Mouse (Mus musculus): ENCODE measurements around the gene Pde4c. TPM values are rescaled to one million over a fixed set of nuclear protein-coding genes. Genes with fewer than 3 reads are reported as not detected.

Pde4c gene
- polyA plus RNA-seq, 1 experiment from 2014 or later = 8.8 TPM

GRCm38 (mm10) chr8:70745691-70746220 lies 22.2 kb downstream of the Pde4c start:
- H3K36me3 ChIP-seq (ENCODE audit: insufficient read depth, low read length) = no peaks in the 10 kb centered on the region
- H3K27ac ChIP-seq (ENCODE audit: low read length) = no peak overlapping the region
- ATAC-seq (ENCODE audit: low FRiP score, low TSS enrichment) = no peak
- H3K4me2 ChIP-seq (replicated peaks; ENCODE audit: low read depth, low read length) = no peak overlapping the region
- no peak overlapping the region for H3K4me3 ChIP-seq (ENCODE audit: low read length)
- H3K27me3 ChIP-seq (ENCODE audit: insufficient read depth, low read length) = peaks cover 64% of the 10 kb centered on the region
- no peak overlapping the region for H3K9ac ChIP-seq (replicated peaks; ENCODE audit: low read length)
- 53% methylated on average over 19 of the region's 19 CpGs for WGBS
- H3K4me1 ChIP-seq (ENCODE audit: insufficient read depth, low read length) = peaks cover 23% of the 10 kb centered on the region
- H3K9me3 ChIP-seq (ENCODE audit: low read length) = no peaks in the 10 kb centered on the region

- Histone ChIP-seq H3K9me3 (ENCODE audit: low read length) (no peaks in the 10 kb centered on the region), H3K27me3 (ENCODE audit: insufficient read depth, low read length) (peaks cover 57% of the 10 kb centered on the region), H3K4me1 (ENCODE audit: insufficient read depth, low read length) (peaks cover 23% of the 10 kb centered on the region), H3K9ac (replicated peaks; ENCODE audit: low read length) (no peak overlapping the region), H3K4me3 (ENCODE audit: low read length) (no peak overlapping the region), H3K4me2 (replicated peaks; ENCODE audit: low read depth, low read length) (no peak overlapping the region), H3K27ac (ENCODE audit: low read length) (no peak overlapping the region), H3K36me3 (ENCODE audit: insufficient read depth, low read length) (no peaks in the 10 kb centered on the region)
- no peak for ATAC-seq (ENCODE audit: low FRiP score, low TSS enrichment)
- WGBS = 46% methylated on average over 9 of the region's 9 CpGs
These were observed 23.2 kb downstream of the Pde4c start for GRCm38 (mm10) chr8:70746676-70747075.

- H3K27me3 ChIP-seq (ENCODE audit: insufficient read depth, low read length) = peaks cover 51% of the 10 kb centered on the region
- no peak overlapping the region for H3K4me2 ChIP-seq (replicated peaks; ENCODE audit: low read depth, low read length)
- H3K9me3 ChIP-seq (ENCODE audit: low read length) = no peaks in the 10 kb centered on the region
- no peak overlapping the region for H3K27ac ChIP-seq (ENCODE audit: low read length)
- H3K4me1 ChIP-seq (ENCODE audit: insufficient read depth, low read length) = peaks cover 21% of the 10 kb centered on the region
- H3K36me3 ChIP-seq (ENCODE audit: insufficient read depth, low read length) = no peaks in the 10 kb centered on the region
- 70% methylated on average over 18 of the region's 18 CpGs for WGBS
- no peak for ATAC-seq (ENCODE audit: low FRiP score, low TSS enrichment)
- H3K4me3 ChIP-seq (ENCODE audit: low read length) = no peak overlapping the region
- H3K9ac ChIP-seq (replicated peaks; ENCODE audit: low read length) = no peak overlapping the region
These were observed 23.8 kb downstream of the Pde4c start for GRCm38 (mm10) chr8:70747211-70747890.

GRCm38 (mm10) chr8:70748246-70749096 lies 25.0 kb downstream of the Pde4c start:
- H3K4me1 ChIP-seq (ENCODE audit: insufficient read depth, low read length) = peaks cover 27% of the 10 kb centered on the region

GRCm38 (mm10) chr8:70749097-70749674 lies 25.7 kb downstream of the Pde4c start:
- WGBS = 80% methylated on average over 19 of the region's 19 CpGs
- peaks cover 34% of the 10 kb centered on the region for H3K27me3 ChIP-seq (ENCODE audit: insufficient read depth, low read length)
- H3K9me3 ChIP-seq (ENCODE audit: low read length) = no peaks in the 10 kb centered on the region
- H3K4me2 ChIP-seq (replicated peaks; ENCODE audit: low read depth, low read length) = no peak overlapping the region
- no peak overlapping the region for H3K9ac ChIP-seq (replicated peaks; ENCODE audit: low read length)
- no peak overlapping the region for H3K4me3 ChIP-seq (ENCODE audit: low read length)
- no peaks in the 10 kb centered on the region for H3K36me3 ChIP-seq (ENCODE audit: insufficient read depth, low read length)
- no peak for ATAC-seq (ENCODE audit: low FRiP score, low TSS enrichment)
- H3K4me1 ChIP-seq (ENCODE audit: insufficient read depth, low read length) = peaks cover 27% of the 10 kb centered on the region
- H3K27ac ChIP-seq (ENCODE audit: low read length) = no peak overlapping the region

More at GRCm38 (mm10) chr8:70748246-70749096, 25.0 kb downstream of the Pde4c start:
- Histone ChIP-seq H3K27me3 (ENCODE audit: insufficient read depth, low read length) (peaks cover 41% of the 10 kb centered on the region), H3K27ac (ENCODE audit: low read length) (no peak overlapping the region), H3K9ac (replicated peaks; ENCODE audit: low read length) (no peak overlapping the region), H3K36me3 (ENCODE audit: insufficient read depth, low read length) (no peaks in the 10 kb centered on the region), H3K9me3 (ENCODE audit: low read length) (no peaks in the 10 kb centered on the region), H3K4me3 (ENCODE audit: low read length) (no peak overlapping the region), H3K4me2 (replicated peaks; ENCODE audit: low read depth, low read length) (no peak overlapping the region)
- no peak for ATAC-seq (ENCODE audit: low FRiP score, low TSS enrichment)
- WGBS = 90% methylated on average over 23 of the region's 23 CpGs

GRCm38 (mm10) chr8:70750128-70750680 lies 26.7 kb downstream of the Pde4c start:
- H3K4me1 ChIP-seq (ENCODE audit: insufficient read depth, low read length) = peaks cover 29% of the 10 kb centered on the region
- no peak for ATAC-seq (ENCODE audit: low FRiP score, low TSS enrichment)
- H3K4me2 ChIP-seq (replicated peaks; ENCODE audit: low read depth, low read length) = no peak overlapping the region
- H3K36me3 ChIP-seq (ENCODE audit: insufficient read depth, low read length) = no peaks in the 10 kb centered on the region
- peaks cover 26% of the 10 kb centered on the region for H3K27me3 ChIP-seq (ENCODE audit: insufficient read depth, low read length)
- H3K9ac ChIP-seq (replicated peaks; ENCODE audit: low read length) = no peak overlapping the region
- H3K4me3 ChIP-seq (ENCODE audit: low read length) = no peak overlapping the region
- H3K9me3 ChIP-seq (ENCODE audit: low read length) = no peaks in the 10 kb centered on the region
- WGBS = 77% methylated on average over 13 of the region's 13 CpGs
- no peak overlapping the region for H3K27ac ChIP-seq (ENCODE audit: low read length)

- Histone ChIP-seq H3K4me1 (ENCODE audit: insufficient read depth, low read length) (peaks cover 34% of the 10 kb centered on the region), H3K27ac (ENCODE audit: low read length) (peak overlapping the region; percentile 89)
These were observed 28.7 kb downstream of the Pde4c start for GRCm38 (mm10) chr8:70752000-70752764.

GRCm38 (mm10) chr8:70753151-70753550 lies 29.6 kb downstream of the Pde4c start:
- no peak for ATAC-seq (ENCODE audit: low FRiP score, low TSS enrichment)
- H3K9me3 ChIP-seq (ENCODE audit: low read length) = no peaks in the 10 kb centered on the region
- H3K4me3 ChIP-seq (ENCODE audit: low read length) = peak overlapping the region; percentile 24
- 4% methylated on average over 21 of the region's 21 CpGs for WGBS
- peaks cover 33% of the 10 kb centered on the region for H3K4me1 ChIP-seq (ENCODE audit: insufficient read depth, low read length)
- peak overlapping the region; percentile 31 for H3K9ac ChIP-seq (replicated peaks; ENCODE audit: low read length)
- H3K36me3 ChIP-seq (ENCODE audit: insufficient read depth, low read length) = peaks cover 17% of the 10 kb centered on the region; the same call in 1 of the 2 replicates
- peak overlapping the region; percentile 51 for H3K4me2 ChIP-seq (replicated peaks; ENCODE audit: low read depth, low read length)
- H3K27ac ChIP-seq (ENCODE audit: low read length) = peak overlapping the region; percentile 89
- H3K27me3 ChIP-seq (ENCODE audit: insufficient read depth, low read length) = peaks cover 7% of the 10 kb centered on the region

More at GRCm38 (mm10) chr8:70752000-70752764, 28.7 kb downstream of the Pde4c start:
- Histone ChIP-seq H3K27me3 (ENCODE audit: insufficient read depth, low read length) (peaks cover 12% of the 10 kb centered on the region), H3K4me3 (ENCODE audit: low read length) (no peak overlapping the region), H3K9me3 (ENCODE audit: low read length) (no peaks in the 10 kb centered on the region), H3K4me2 (replicated peaks; ENCODE audit: low read depth, low read length) (peak overlapping the region; percentile 51; the same call in 1 of the 2 replicates), H3K36me3 (ENCODE audit: insufficient read depth, low read length) (peaks cover 10% of the 10 kb centered on the region; the same call in 1 of the 2 replicates), H3K9ac (replicated peaks; ENCODE audit: low read length) (peak overlapping the region; percentile 31; the same call in 1 of the 2 replicates)
- no peak for ATAC-seq (ENCODE audit: low FRiP score, low TSS enrichment)
- 27% methylated on average over 11 of the region's 11 CpGs for WGBS
